Mouse (Mus musculus): Measurements from ENCODE around the gene Lefty1.
"Not testable (repeated sequence)": the region's sequence is repeated elsewhere in the genome, so short reads cannot be mapped to it uniquely, and the experiment has no call there.

The Lefty1 gene

DNA sequence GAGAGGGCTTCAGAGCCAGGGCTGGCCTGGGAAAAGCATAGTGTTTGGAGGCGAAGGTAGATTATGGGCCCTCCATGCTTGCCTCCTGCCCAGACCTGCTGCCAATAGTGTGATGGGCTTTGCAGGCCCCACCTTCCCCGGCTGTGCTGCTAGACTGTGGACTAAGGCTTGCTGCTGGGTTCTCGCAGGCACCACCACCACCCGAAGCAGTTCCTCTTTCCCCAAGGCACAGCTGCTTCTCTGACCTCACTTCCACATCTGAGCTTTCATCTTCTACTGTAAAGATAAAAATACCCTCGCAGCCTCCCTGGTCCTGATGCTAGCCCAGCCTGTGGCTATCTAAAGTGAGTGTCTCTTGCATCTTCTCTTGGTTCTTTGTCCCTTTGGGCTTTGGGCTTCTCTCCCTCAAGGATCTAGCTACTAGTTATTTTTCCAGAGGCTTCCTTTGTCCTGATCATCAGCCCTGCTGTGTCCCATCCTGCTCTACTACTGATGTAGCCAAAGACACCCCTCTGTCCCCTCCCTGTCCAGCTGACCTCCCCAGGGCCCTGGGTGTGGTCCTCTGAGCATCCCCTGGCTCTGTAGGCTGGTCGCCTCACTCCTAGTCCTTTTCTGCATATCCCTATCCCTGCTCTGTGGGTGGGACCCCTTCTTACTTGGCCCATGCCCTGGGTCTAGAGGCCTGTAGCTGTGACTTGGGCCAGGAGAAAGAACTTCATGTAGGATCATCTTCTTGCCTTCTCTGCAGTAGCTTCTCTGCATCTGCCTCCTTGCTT, 12.4 kb upstream of the Lefty1 start:
- no peak for DNase-seq (ENCODE audit: low read depth)

DNA sequence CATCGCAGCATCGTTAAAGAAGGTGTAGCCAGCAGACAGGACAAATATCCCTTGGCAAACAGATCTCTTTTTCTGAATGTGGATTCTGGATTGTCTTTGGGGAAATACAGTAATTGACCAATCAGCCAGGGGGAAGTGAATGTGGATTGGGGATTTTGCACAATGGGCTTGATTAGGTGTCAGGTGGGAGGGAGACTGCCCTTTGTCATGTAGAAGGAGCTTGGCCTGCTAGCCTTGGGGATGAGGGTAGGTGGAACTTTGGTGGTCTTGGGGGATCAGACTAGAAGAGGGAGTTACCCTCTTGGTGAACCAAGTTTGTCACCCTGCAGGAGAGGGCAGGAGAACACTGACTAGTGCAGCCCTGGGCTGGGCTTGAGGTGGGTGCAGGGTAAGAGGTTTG, 10.1 kb upstream of the Lefty1 start:
- DNase-seq (ENCODE audit: low read depth): no peak

DNA sequence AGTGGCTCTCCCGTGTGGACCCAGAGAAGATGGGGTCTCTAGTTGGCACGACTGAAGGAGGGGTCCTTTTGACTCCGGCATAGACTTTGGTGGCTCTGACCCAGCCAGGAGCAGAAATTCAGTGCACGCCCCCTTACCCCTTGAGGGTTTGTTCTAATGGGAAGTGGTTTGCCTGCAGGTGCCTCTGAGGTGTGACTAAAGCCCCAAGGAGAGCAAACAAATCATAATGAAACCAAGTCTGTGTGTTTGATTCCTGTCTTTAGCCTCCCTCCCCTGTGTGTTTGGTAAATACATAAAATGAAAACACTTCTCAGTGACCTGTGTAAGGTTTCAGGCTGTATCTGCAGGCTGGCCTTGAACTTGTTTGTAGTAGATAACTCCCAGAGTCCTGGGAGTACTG, 8.5 kb upstream of the Lefty1 start:
- DNase-seq (ENCODE audit: low read depth): no peak

DNA sequence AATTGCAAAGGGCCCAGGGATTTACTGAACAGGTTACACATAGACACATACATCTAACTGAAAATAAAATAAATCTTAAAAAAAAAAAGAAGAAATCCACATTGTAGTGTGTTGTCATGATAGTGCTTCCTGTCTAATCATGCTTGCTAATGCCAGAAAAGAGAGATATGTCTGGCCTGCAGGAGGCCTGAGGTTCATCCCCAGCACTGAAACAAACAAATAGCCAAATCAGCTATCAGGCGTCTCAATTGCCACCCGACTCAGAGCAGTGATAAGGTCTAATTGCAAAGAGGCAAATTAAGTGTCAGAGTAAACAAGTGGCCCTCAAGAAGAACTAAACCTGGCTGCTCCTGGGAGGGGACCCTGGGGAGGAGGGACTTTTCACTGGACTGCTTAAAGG, 5.2 kb upstream of the Lefty1 start:
- DNase-seq (ENCODE audit: low read depth): no peak

DNA sequence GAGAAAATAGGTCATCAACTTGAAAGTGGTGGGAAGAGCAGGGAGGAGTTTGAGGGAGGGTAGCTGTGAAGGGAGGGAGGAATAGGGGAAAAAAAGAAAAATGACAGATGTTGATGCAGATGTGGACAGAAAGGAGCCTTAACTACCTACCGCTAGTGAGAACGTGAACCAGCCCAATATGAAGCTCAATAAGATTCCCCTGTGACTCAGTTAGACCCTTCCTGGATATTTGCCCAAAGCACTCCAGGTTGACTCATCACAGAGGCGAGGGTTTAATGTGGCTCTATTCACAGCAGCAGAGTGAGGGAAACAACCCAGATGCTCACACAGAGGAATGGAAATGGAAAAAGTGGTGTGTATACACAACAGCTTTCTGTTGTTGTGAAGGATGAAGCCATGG, 3.7 kb upstream of the Lefty1 start:
- no peak for DNase-seq (ENCODE audit: low read depth)

DNA sequence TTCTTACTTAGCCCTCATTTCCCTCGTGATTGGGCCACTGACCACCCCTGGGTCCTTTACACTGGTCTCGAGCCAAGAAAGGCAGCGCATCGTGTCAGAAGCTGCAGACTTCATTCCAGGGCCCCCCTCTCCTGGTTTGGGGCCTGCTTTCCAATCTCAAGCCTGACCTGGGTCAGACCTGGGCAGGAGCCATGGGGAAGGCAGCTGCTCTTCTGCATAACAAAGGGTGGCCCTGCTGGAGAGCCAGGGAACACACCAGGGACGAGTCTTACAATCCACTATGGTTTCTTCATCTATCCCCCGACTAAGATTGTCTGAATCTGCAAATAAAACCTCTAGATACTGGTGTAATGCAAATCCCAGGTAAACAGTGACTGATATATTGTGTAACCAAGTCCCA, 1.2 kb upstream of the Lefty1 start:
- DNase-seq (ENCODE audit: low read depth): no peak

DNA sequence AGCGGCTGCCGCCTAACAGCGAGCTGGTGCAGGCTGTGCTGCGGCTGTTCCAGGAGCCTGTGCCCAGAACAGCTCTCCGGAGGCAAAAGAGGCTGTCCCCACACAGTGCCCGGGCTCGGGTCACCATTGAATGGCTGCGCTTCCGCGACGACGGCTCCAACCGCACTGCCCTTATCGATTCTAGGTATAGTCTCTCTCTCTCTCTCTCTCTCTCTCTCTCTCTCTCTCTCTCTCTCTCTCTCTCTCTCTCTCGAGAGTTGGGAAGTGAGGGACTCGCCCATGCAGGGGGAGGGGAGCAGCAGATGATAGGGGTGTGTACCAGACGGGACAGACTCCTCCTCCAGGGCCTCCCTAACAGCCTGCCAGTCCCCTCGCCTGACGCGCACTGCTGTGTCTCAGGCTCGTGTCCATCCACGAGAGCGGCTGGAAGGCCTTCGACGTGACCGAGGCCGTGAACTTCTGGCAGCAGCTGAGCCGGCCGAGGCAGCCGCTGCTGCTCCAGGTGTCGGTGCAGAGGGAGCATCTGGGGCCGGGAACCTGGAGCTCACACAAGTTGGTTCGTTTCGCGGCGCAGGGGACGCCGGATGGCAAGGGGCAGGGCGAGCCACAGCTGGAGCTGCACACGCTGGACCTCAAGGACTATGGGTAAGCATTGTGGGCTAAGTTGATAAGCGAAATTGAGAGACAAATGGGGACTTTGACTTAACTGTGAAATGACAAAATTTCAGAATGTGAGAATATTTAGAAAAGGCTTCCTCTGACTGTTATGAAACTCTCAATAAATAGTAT, 2.0 kb downstream of the Lefty1 start:
- DNase-seq (ENCODE audit: low read depth): not testable (repeated sequence)

DNA sequence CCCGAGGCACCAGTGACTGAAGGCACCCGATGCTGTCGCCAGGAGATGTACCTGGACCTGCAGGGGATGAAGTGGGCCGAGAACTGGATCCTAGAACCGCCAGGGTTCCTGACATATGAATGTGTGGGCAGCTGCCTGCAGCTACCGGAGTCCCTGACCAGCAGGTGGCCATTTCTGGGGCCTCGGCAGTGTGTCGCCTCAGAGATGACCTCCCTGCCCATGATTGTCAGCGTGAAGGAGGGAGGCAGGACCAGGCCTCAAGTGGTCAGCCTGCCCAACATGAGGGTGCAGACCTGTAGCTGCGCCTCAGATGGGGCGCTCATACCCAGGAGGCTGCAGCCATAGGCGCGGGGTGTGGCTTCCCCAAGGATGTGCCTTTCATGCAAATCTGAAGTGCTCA, 2.8 kb downstream of the Lefty1 start:
- not testable (repeated sequence) for DNase-seq (ENCODE audit: low read depth)

DNA sequence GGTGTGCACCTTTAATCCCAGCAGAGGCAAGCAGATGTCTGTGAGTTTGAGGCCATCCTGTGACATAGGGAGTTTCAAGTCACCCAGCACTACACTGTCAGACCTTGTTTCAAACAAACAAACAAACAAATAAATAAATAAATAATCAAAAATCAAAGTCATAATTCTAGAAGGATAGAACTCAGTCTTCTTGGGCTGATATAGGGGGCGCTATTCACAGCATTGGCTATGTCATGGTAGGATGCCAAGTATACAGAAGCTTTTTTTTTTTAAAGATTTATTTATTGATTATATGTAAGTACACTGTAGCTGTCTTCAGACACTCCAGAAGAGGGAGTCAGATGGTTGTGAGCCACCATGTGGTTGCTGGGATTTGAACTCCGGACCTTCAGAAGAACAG, 4.0 kb downstream of the Lefty1 start:
- not testable (repeated sequence) for DNase-seq (ENCODE audit: low read depth)

DNA sequence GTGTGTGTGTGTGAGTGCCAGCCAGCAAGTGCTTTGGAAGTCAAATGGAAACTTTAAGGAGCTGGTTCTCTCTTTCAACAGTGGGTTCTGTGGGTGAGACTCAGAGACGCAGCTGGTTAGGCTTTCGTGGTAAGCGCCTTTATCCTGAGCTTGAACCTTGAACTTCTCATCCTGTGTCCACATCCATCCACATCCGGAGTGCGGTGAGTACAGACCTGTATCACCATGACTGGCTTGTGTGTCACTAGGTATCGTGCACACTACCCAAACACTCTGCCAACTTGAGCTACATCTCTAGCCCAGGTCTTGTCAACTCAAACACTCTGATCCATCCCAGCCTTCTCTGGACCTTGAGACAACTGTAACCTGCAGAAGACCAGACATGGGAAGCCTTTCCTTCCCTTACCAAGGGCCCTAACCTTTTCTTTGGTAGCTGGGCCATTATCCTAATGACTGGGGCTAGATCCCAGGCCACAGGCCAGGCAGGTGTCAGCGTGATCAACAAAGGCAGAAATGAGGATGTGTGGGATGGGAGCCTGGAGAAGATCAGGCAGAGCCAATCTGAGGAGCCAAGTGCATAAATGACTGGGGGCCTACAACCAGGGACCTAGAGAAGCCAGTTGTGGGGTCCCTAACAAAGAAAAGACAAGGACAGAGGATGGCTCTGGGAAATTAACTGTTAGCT, 6.1 kb downstream of the Lefty1 start:
- no peak for DNase-seq (ENCODE audit: low read depth)

DNA sequence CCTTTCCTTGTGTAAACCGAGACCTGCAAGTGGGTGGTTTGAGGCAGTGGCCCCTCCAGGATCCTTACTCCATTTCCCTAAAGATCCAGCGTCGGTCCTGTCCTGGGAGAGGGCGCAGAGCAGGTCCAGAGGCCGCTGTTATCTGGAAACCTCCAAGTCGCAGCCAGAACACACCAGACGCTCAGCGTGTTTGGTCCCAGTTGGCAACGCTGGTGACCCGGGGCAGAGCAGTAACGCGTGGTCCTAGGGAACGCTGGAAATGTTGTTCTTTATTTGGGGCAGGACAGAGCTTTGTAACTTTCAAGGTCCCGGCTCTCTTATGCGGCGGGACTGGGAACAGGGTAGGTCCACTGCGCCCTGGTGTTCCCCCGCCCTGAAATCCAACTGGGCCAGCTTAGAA, 6.9 kb downstream of the Lefty1 start:
- DNase-seq (ENCODE audit: low read depth): no peak

DNA sequence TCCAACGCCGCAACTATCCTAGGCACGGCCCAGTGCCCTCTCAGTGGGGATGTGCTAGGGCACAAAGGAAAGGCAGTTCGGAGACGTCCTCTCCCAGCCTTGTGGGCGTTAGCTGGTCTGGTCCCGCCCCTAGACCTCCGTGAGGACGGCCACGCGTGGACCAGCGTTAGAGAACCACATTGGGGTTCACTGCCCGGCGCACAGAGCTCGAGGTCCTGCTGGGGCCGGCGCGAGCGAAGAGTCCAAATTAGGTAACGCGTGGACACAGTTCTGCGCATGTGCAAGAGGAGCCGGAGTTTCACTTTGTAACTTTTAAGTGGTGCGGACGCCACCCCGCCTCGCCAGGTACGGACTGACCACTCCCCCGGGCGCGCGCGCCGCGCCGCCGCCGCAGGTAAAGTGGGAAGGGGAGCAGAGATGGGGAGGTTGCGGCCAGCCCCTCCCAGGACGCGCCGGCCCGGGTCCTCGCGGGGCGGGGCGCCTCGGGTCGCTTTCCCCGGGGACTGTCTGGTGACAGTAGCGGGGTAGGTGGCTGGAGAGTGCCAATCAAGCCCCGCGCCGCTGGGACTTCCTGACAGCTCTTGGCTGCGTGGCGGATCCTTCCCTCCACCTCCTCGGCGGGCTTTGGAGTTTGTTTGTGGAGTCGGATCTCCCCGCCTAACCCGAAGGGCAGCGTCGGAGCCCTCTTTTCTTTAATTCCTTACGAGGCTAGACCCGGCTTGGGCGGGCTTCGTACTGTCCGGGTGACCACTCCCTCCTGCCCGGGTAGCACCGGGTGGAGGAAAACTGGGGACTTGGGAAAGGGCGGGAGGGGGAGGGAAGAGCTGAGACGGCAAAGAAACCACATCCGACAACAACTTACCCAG, 7.6 kb downstream of the Lefty1 start, which contains the start of gene Tmem63a:
Tmem63a (plus strand) TSS at position 179 of the 866 bp plus-strand sequence.
- no peak for DNase-seq (ENCODE audit: low read depth)

DNA sequence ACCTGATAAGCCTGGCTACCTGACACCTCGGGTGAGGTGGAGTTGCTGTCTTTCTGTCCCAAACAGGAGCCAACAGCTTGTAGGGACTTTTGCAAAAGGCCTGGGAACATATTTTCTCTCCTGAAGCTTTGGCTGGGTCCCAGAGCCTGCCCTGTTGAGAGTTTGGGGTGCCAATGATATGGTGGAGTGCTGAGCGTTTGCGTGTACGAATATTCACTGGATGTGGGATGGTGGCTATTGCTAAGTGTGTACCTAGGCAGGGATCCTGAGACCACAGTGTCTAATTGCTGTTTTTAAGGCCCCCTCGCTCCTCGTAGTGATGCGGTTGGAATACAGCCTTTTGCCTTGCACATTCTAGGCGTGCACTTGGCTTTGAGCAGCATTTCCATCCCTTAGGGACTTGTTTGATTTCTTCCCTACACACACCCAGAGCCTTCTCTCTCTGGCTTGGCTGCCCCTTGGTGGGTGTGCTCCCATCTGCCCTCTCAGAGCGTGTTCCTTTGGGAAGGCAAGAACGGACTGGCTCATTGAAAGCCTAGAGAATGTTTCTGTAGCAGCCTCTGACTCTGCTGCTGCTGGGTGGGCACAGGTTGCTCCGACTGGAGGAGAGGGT, 8.3 kb downstream of the Lefty1 start:
- peak; percentile 74 for DNase-seq (ENCODE audit: low read depth)

DNA sequence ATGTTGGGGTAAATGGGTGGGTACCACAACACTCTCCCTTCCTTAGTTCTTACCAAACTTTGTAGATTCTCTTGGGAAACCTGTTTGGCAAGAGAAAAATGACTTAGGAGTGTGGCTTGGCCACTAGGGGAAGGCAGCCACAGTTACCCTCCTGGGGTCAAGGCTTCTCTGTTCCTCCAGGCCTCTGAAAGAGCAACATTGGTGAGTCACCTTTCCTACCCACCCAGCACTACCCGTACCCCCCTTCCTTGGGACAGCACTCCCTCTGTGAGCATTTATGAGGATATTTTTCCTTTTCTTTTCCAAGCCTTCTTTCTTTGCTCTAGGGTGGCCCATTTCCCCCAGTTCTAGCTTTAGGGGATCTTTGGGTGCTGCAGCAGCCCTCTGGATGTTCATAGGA, 9.1 kb downstream of the Lefty1 start:
- DNase-seq (ENCODE audit: low read depth): peak; percentile 75

DNA sequence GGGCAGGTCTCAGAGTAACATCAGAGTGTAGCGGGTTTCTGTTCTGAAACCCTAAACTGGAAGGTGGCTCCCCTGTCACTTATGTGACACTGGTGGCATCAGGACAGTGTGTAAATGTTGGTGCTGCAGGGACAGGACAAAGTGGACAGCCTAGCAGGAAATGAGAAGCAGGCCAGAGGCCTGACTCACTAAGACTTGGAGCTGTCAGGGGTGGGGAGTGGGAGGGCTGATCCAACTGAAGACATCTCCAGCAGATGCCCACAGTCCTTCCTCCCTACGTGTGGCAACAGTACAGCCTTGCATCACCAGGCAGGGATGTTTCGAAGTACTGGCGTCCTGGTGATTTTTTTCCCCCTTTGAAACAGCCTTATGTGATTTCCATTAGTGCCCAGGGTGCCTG, 9.7 kb downstream of the Lefty1 start:
- no peak for DNase-seq (ENCODE audit: low read depth)

DNA sequence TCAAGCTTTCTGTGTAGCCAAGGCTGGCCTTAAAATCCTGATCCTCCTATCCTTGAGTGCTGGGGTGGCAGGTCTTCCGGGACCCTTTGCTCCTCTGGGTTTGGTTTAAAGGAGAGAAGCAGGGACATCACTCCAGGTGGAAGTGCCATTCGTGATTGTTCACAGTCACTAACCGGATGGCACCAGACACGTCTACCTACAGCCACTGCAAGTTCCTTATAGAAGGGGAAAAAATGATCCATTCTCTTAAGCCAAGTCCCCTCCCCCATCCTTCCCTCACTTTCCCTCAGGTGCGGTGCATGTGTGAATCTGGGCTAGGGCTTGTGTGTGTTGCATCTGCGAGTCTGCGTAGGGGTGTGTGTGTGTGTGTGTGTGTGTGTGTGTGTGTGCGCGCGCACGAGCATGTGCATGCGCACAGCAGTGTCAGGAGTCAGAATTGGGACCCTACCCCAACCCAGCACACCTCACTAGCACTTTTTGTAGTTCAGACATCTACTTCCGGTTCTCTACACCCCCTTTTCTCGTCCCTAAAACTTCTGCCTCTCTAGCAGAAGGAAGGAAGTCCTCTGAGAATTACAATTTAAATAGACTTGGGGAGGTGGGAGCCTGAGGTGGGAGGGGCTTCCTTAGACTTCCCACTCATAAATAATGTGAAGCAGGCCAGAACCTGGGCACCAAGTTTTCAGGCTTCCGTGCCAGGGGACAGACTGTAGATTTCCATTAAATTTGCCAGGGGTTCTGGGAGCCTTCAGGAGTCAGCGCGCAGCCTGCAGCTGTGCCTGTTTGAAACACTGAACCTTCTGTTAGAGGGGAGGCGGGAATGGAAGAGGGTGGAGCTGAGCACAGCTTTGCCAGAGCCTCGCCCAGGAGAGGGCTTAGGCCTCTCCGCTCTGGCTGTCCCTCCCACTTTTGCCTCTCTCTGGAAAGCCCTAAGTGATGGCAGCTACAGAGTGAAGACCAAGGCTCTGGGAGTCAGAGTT, 10.5 kb downstream of the Lefty1 start:
- DNase-seq (ENCODE audit: low read depth): peak; percentile 94

DNA sequence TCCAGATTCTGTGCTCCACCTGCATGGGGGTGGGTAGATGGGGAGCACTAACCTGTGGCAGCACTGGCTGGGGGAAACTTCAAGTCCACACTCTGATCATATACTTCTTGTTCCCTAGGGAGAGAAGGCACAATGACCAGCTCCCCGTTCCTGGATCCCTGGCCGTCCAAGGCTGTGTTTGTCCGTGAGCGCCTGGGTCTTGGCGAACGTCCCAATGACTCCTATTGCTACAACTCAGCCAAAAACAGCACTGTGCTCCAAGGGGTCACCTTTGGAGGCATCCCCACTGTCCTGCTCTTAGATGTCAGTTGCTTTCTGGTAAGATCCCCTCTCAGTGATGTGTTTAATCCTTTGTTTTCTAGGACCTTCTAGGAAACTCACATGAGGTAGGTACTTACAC, 11.6 kb downstream of the Lefty1 start:
- no peak for DNase-seq (ENCODE audit: low read depth)

DNA sequence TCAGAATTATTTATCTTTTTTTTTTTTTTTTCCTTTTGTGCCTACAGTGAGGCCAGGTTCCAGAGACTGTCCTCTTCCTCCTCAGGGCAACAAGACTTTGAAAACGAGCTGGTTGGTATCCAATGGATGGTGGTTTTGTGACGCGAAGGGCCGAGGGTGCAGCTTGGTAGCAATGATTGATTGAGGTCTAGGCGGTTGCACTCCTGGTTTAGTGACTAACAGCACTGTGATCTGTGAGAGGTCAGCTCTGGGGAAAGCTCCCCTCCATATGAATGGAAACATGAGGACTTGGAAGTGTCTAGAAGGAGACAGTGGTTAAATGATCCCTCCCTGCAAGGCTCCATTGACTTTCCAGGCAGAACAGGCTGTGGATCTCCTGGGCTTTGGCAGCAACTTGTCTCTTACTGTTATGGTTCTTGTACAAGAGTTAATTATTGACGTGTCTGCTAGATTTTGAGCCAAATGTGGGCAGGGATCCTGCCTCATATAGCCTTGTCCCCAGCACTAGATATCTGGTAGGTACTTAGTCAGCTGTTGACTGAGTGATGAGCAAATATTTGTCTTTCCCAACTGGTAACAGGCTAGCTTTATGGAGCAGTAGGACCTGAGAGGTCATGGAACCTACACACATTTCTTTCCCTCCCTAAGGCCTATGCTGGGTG, 17.4 kb downstream of the Lefty1 start:
- no peak for DNase-seq (ENCODE audit: low read depth)

DNA sequence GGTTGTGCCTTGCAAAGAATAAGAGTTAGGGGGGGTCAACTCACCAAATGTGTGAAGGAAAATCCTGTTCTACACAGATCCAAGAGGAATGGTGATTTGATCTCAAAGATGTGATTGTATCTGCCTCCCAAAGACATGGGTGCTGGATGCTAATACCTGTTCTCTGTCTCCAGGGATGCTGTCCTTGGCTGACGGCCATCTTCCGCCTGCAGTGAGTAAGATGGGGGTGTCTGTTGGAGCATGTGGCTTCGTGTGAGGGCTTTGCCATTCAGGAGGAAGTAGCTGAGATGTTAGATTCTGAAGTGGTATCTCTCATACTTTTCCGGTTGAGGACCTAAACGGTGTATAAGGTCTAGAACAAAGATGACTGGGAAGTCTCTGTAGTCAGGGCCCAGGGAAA, 18.0 kb downstream of the Lefty1 start:
- DNase-seq (ENCODE audit: low read depth): no peak

DNA sequence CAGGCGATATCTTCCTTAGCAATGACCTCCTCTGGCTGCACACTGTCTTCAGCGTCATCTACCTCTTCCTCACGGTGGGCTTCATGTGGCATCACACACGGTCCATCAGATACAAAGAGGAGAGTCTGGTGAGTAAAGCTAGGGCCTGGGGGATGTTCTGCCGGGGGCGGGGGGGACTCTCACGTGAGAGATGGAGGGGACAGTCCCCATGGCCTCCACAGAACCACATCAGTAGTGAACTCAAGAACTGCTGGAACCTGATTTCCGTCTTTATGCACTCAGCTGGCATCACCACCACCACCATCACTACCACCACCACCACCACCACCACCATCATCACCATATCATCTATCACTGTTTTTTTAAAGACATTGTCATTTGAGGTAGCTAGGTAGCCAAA, 21.6 kb downstream of the Lefty1 start:
- DNase-seq (ENCODE audit: low read depth): no peak
